Mouse (Mus musculus) testis, adult 2 months (tissue): ENCODE results near the gene Tbc1d1. TPM values are rescaled to one million over a fixed set of nuclear protein-coding genes. Genes with fewer than 3 reads are reported as not detected.

Experiments used
- H3K27ac ChIP-seq: fragments of 200-500 bp; 2 replicates; pipeline ENCODE4 v1.5.1; 2012; ENCODE audit warnings: low read depth, low read length; ENCODE audit not compliant: control insufficient read depth, insufficient read depth
- H3K27me3 ChIP-seq: fragments of 200-500 bp; 2 replicates; pipeline ENCODE4 v1.6.1; 2012; ENCODE audit warnings: mild to moderate bottlenecking, low read length, moderate library complexity; ENCODE audit not compliant: control insufficient read depth, insufficient read depth
- H3K36me3 ChIP-seq: fragments of 200-500 bp; 2 replicates; pipeline ENCODE4 v1.6.1; 2012; ENCODE audit warnings: mild to moderate bottlenecking, low read length; ENCODE audit not compliant: control insufficient read depth, insufficient read depth
- H3K4me1 ChIP-seq: fragments of 200-500 bp; 2 replicates; pipeline ENCODE4 v1.6.1; 2012; ENCODE audit warnings: low read length; ENCODE audit not compliant: control insufficient read depth, insufficient read depth
- H3K4me3 ChIP-seq: fragments of 200-500 bp; 2 replicates; pipeline ENCODE4 v1.5.1; 2012; ENCODE audit warnings: low read depth, mild to moderate bottlenecking, low read length, moderate library complexity, mixed read lengths; ENCODE audit not compliant: control insufficient read depth
- CTCF ChIP-seq: fragments of 200-500 bp; IDR thresholded peaks from 2 replicates; pipeline ENCODE4 v1.5.1; 2012; ENCODE audit warnings: low read depth, mild to moderate bottlenecking, inconsistent platforms, low read length, moderate library complexity; ENCODE audit not compliant: control insufficient read depth, insufficient read depth, insufficient replicate concordance
- POLR2A ChIP-seq: fragments of 200-500 bp; IDR thresholded peaks from 2 replicates; pipeline ENCODE4 v1.6.1; 2012; ENCODE audit warnings: low read depth, mild to moderate bottlenecking, inconsistent platforms, low read length, moderate library complexity; ENCODE audit not compliant: control insufficient read depth
- polyA plus RNA-seq: library from polyadenylated mRNA; depleted of rRNA; stranded (reverse); fragments of >200 nt; gene quantifications from 2 replicates; pipeline ENCODE4 v1.2.3, GENCODE M21; 2012

Tbc1d1 gene
- polyA plus RNA-seq, 1 experiment = 37.8 TPM

DNA sequence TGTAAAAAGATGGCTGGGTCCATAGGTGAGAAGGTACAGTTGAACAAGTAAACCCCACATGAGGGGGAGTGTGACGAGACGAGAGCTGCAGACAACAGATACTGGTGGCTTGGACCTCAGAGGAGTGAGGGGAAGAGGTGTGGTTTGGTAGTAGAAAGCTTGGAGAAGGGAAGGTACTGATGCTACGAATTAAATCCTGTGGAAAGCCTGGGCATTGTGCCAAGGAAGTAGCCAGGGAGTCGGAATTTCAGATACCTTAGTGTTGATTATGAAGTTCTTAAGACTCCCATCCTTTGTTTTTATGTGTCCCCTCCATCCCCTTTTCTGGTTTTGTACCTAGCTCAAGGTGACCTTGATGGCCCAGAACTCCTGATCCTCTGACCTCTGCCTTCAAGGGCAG, 124.5 kb downstream of the Tbc1d1 start:
- TF ChIP-seq CTCF (no peak), POLR2A (no peak)
- peaks cover 6% of the 10 kb centered on the region for H3K36me3 ChIP-seq
- no peak overlapping the region for H3K27ac ChIP-seq

DNA sequence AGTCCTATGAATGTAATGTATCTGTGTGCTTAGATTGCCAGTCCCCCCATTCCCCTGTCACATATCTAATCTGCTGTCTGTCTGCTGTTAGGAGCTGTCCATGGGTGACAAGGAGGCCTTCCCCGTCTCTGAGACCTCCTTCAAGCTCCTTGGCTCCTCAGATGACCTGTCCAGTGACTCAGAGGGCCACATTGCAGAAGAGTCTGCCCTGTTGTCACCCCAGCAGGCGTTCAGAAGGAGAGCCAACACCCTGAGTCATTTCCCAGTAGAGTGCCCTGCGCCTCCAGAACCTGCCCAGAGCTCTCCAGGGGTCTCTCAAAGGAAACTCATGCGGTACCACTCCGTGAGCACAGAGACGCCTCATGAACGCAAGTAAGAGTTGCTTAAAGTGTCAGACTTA, 125.6 kb downstream of the Tbc1d1 start:
- TF ChIP-seq CTCF = no peak
- no peak for TF ChIP-seq POLR2A
- Histone ChIP-seq H3K4me1 (no peaks in the 10 kb centered on the region), H3K4me3 (no peak overlapping the region), H3K36me3 (peaks cover 6% of the 10 kb centered on the region), H3K27ac (no peak overlapping the region), H3K27me3 (no peaks in the 10 kb centered on the region)

More for the DNA sequence above, 124.5 kb downstream of the Tbc1d1 start:
- H3K4me1 ChIP-seq = no peaks in the 10 kb centered on the region
- H3K4me3 ChIP-seq = no peak overlapping the region
- H3K27me3 ChIP-seq = no peaks in the 10 kb centered on the region

DNA sequence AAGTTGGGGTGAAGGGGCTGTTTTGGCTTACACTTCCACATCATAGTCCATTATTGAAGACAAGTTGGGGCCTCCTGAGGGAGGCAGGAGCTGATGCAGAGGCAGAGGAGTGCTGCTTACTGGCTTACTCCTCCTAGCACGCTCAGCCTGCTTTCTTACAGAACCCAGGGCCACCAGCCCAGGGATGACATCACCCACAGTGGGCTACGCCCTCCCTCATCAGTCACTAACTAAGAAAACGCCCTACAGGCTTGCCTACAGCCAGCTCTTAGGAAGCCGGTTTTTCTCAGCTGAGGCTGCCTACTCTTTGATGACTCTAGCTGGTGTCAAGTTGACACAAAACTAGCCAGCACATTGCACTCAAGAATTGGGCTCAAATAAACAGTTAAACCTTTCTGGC, 126.5 kb downstream of the Tbc1d1 start:
- Histone ChIP-seq H3K27me3 (no peaks in the 10 kb centered on the region), H3K36me3 (peaks cover 6% of the 10 kb centered on the region), H3K27ac (no peak overlapping the region), H3K4me1 (no peaks in the 10 kb centered on the region), H3K4me3 (no peak overlapping the region)
- TF ChIP-seq POLR2A (no peak), CTCF (no peak)

DNA sequence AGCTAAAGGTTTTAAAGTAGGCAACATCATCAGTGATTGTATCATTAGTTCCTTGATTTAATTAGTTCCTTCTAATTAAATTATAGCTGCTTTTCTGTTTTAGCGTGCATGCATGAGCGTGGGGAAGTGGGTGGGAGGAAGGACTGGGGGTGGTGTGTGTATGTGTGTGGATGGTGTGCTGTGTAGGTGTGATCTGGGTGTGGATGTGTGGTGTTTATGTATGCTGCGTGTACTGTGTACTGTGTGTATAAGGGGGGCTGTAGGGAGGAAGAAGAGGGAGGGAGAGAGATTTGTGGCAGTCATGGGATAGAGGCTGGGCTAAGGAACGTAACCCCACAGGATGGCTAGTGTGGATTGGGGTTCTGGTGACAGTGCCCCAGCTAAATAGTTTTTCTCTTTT, 129.2 kb downstream of the Tbc1d1 start:
- no peak for TF ChIP-seq CTCF
- TF ChIP-seq POLR2A = no peak
- H3K4me3 ChIP-seq = no peak overlapping the region
- H3K27ac ChIP-seq = no peak overlapping the region
- H3K4me1 ChIP-seq = no peaks in the 10 kb centered on the region
- H3K27me3 ChIP-seq = no peaks in the 10 kb centered on the region
- H3K36me3 ChIP-seq = peaks cover 2% of the 10 kb centered on the region

DNA sequence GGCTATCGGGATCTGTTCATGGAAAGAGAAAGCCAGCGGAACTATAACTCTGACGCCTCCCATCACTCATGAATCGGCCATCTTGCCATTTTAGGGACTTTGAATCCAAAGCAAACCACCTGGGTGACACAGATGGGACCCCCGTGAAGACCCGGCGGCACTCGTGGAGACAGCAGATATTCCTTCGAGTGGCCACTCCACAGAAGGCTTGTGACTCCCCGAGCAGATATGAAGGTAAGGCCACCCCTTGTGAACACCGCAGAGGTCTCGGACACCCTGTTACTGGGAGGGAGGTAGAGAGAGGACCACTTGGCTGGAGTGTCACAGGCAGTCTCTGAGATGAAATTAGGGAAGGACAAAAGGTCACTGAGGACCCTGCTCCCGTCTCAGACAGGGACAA, 129.7 kb downstream of the Tbc1d1 start:
- peaks cover 2% of the 10 kb centered on the region for H3K36me3 ChIP-seq
- H3K27me3 ChIP-seq = no peaks in the 10 kb centered on the region
- no peaks in the 10 kb centered on the region for H3K4me1 ChIP-seq
- H3K27ac ChIP-seq = no peak overlapping the region
- H3K4me3 ChIP-seq = no peak overlapping the region
- TF ChIP-seq POLR2A = no peak
- no peak for TF ChIP-seq CTCF

DNA sequence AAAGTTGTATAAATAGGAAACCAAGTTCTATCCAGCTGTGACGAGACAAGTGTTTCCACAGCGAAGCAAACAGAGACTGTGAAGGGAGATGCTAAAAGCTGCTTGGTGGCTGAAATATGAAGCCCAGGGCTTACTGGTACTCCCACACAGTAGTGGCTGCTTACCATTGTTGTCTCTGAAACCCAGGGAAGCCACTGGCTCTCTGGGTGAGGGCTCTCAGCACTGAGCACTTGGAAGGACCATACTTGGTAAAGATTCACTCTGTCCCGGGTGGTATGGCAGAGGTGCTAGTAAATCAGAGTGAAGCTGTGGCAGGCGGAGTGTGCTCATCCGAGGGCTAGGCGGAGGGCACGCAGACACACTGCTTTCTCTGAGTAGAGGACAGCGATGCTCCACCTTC, 131.2 kb downstream of the Tbc1d1 start:
- H3K36me3 ChIP-seq = peaks cover 2% of the 10 kb centered on the region; the same call in 1 of the 2 replicates
- TF ChIP-seq CTCF (no peak), POLR2A (no peak)
- H3K4me1 ChIP-seq = no peaks in the 10 kb centered on the region
- H3K27me3 ChIP-seq = no peaks in the 10 kb centered on the region
- no peak overlapping the region for H3K4me3 ChIP-seq
- no peak overlapping the region for H3K27ac ChIP-seq

DNA sequence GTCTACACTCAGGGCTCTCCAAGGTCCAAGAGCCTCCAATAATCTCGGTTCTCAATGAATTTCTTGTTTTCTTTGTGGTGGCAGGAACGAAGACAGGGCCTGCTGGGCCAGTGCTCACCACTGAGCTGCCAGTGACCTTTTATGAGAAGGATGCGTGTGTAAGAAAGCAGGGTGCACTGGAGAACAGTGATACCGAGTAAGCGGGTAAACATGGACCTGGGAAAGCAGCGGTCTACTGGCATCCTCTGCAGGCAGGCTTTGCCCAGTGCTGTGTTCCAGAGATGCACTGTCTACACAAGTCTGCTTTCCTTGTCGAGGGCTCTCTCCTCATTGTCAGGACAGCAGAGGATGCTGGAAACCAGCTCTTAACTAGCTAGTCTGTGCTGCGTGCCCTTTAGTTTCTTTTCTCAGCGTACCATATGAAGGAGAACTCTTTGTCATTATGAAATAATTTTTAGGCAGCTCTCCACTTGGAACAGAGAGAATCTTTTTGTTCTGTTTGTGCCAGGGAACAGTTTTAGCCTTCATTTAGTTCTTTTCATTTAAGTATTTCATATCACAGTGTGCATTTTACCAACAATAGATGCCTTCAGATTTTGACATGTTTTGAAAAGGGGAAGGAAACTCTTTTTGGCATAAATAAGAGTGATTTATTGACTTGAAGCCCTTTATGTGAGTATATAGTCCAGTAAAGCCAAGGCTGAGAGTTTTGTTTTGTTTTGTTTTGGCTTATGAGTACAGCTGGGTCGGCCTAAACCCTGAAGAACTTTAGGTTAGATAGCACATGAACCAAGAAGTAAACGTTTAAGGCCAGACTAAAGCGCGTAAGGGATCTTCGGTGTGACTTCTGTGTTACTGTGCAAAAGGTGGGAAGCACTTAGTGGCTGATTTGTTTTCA, 132.2 kb downstream of the Tbc1d1 start:
- Histone ChIP-seq H3K36me3 (peaks cover under 1% of the 10 kb centered on the region; the same call in 1 of the 2 replicates), H3K4me3 (no peak overlapping the region), H3K4me1 (no peaks in the 10 kb centered on the region), H3K27me3 (no peaks in the 10 kb centered on the region), H3K27ac (no peak overlapping the region)
- no peak for TF ChIP-seq POLR2A
- no peak for TF ChIP-seq CTCF
